Mouse (Mus musculus): ENCODE measurements around the gene Ift22. TPM values are rescaled to one million over a fixed set of nuclear protein-coding genes. Genes with fewer than 3 reads are reported as not detected.

Ift22 gene
- total RNA-seq, 1 experiment from 2014 or later, result 8.5 TPM

Other genes starting within 250 kb of the Ift22 start
- not detected in 3 replicates for gene Myl10, start 215.0 kb upstream of the Ift22 start, total RNA-seq (2017)
- not detected in 3 replicates for gene Col26a1, start 24.9 kb upstream of the Ift22 start, total RNA-seq (2017)
- gene Fis1, start 45.1 kb downstream of the Ift22 start, total RNA-seq (2017), result 159 to 216 TPM (median 206 TPM) in 3 replicates
- 1.7 to 5.1 TPM (median 1.8 TPM) in 3 replicates for gene Cldn15, start 58.5 kb downstream of the Ift22 start, total RNA-seq (2017)
- gene Plod3, start 78.9 kb downstream of the Ift22 start, total RNA-seq (2017), result 193 to 207 TPM (median 205 TPM) in 3 replicates
- gene Znhit1, start 79.9 kb downstream of the Ift22 start, total RNA-seq (2017), result 21.8 to 58.2 TPM (median 38.8 TPM) in 3 replicates
- gene Vgf, start 118.2 kb downstream of the Ift22 start, total RNA-seq (2017), result not detected in 3 replicates
- 11.6 to 30.8 TPM (median 18.7 TPM) in 3 replicates for gene Ap1s1, start 138.0 kb downstream of the Ift22 start, total RNA-seq (2017)
- not detected in 3 replicates for gene Serpine1, start 164.1 kb downstream of the Ift22 start, total RNA-seq (2017)
- gene Trim56, start 208.1 kb downstream of the Ift22 start, total RNA-seq (2017), result 36.1 to 76.1 TPM (median 37.9 TPM) in 3 replicates
- not detected in 3 replicates for gene Muc3, start 241.2 kb downstream of the Ift22 start, total RNA-seq (2017)

Data from monocyte, adult 5-6 weeks (primary cell).